Mouse (Mus musculus): ENCODE measurements around the gene Arhgap27. TPM values are rescaled to one million over a fixed set of nuclear protein-coding genes. Genes with fewer than 3 reads are reported as not detected.

Gene Arhgap27
- polyA plus RNA-seq, 1 experiment from 2014 or later = 18.2 TPM

GRCm38 (mm10) chr11:103399986-103400385 lies 36.5 kb upstream of the Arhgap27 start:
- Histone ChIP-seq H3K27ac (replicated peaks) (no peak overlapping the region), H3K27me3 (ENCODE audit: control insufficient read depth, insufficient read depth, low read length) (no peaks in the 10 kb centered on the region), H3K4me3 (ENCODE audit: low read depth, low read length) (no peak overlapping the region), H3K4me2 (replicated peaks; ENCODE audit: low read depth) (no peak overlapping the region), H3K36me3 (ENCODE audit: control insufficient read depth, insufficient read depth, low read length) (peaks cover 7% of the 10 kb centered on the region; the same call in 1 of the 2 replicates), H3K9me3 (ENCODE audit: control insufficient read depth, low read length) (no peaks in the 10 kb centered on the region), H3K9ac (ENCODE audit: low read length) (no peak overlapping the region), H3K4me1 (replicated peaks; ENCODE audit: control insufficient read depth, insufficient read depth) (no peaks in the 10 kb centered on the region)
- TF ChIP-seq CTCF (IDR thresholded peaks at IDR 0.05; ENCODE audit: low read depth) = no peak
- 79% methylated on average over 4 of the region's 4 CpGs for WGBS
- no peak for ATAC-seq (ENCODE audit: low FRiP score, low TSS enrichment)
- DNase-seq (ENCODE audit: low spot score) = no peak

DNA sequence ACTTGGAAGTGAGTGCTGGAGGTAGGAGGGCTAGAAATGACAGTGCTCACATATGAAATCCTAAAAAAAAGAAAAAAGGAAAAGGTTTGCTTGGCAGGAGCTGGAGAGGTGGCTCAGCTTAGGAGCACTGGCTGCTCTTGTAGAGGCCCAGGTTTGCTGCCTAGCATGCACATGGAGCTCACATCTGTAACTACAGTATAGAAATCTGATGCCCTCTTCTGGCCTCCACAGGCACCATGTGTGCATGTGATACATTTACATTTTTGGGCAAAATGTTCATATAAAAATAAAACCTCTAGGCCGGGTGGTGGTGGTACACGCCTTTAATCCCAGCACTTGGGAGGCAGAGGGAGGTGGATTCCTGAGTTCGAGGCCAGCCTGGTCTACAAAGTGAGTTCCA lies 35.6 kb upstream of the Arhgap27 start:
- TF ChIP-seq EP300 (optimal IDR thresholded peaks at IDR 0.05) (no peak), CTCF (IDR thresholded peaks at IDR 0.05; ENCODE audit: low read depth) (peak; percentile 65)
- Histone ChIP-seq H3K27me3 (ENCODE audit: control insufficient read depth, insufficient read depth, low read length) (no peaks in the 10 kb centered on the region), H3K9me3 (ENCODE audit: control insufficient read depth, low read length) (no peaks in the 10 kb centered on the region), H3K36me3 (ENCODE audit: control insufficient read depth, insufficient read depth, low read length) (peaks cover 13% of the 10 kb centered on the region; the same call in 1 of the 2 replicates), H3K4me2 (replicated peaks; ENCODE audit: low read depth) (no peak overlapping the region), H3K27ac (replicated peaks) (no peak overlapping the region), H3K4me1 (replicated peaks; ENCODE audit: control insufficient read depth, insufficient read depth) (no peaks in the 10 kb centered on the region), H3K4me3 (ENCODE audit: low read depth, low read length) (no peak overlapping the region), H3K9ac (ENCODE audit: low read length) (no peak overlapping the region)
- 79% methylated on average over 3 of the region's 3 CpGs for WGBS
- ATAC-seq (ENCODE audit: low FRiP score, low TSS enrichment) (no peak), DNase-seq (ENCODE audit: low spot score) (no peak)

DNA sequence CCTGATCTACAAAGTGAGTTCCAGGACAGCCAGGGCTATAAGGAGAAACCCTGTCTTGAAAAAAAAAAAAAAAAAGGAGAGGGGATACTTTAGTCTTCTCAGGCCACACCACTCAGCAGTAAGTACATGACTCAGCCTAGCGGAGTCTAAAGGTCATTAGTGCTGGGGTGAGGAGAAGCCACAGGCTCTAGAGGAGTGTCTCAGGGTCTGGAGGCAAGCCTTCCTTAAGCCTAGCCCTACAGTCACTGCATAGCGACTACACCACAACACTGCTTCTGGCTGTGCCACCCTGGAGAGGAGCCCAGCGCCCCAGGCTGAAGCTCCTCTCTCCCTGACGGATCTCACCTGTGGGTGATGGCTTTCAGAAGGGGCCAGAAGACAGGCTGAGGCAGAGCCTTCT lies 33.2 kb upstream of the Arhgap27 start:
- no peaks in the 10 kb centered on the region for H3K27me3 ChIP-seq (ENCODE audit: control insufficient read depth, insufficient read depth, low read length)
- DNase-seq (ENCODE audit: low spot score) (no peak), ATAC-seq (ENCODE audit: low FRiP score, low TSS enrichment) (peak; percentile 74)
- no peaks in the 10 kb centered on the region for H3K9me3 ChIP-seq (ENCODE audit: control insufficient read depth, low read length)
- H3K4me2 ChIP-seq (replicated peaks; ENCODE audit: low read depth) = no peak overlapping the region
- H3K36me3 ChIP-seq (ENCODE audit: control insufficient read depth, insufficient read depth, low read length) = peaks cover 13% of the 10 kb centered on the region; the same call in 1 of the 2 replicates
- H3K4me1 ChIP-seq (replicated peaks; ENCODE audit: control insufficient read depth, insufficient read depth) = no peaks in the 10 kb centered on the region
- TF ChIP-seq CTCF (IDR thresholded peaks at IDR 0.05; ENCODE audit: low read depth) (no peak), EP300 (optimal IDR thresholded peaks at IDR 0.05) (no peak)
- no peak overlapping the region for H3K4me3 ChIP-seq (ENCODE audit: low read depth, low read length)
- WGBS = 84% methylated on average over 4 of the region's 4 CpGs
- H3K9ac ChIP-seq (ENCODE audit: low read length) = no peak overlapping the region
- no peak overlapping the region for H3K27ac ChIP-seq (replicated peaks)

DNA sequence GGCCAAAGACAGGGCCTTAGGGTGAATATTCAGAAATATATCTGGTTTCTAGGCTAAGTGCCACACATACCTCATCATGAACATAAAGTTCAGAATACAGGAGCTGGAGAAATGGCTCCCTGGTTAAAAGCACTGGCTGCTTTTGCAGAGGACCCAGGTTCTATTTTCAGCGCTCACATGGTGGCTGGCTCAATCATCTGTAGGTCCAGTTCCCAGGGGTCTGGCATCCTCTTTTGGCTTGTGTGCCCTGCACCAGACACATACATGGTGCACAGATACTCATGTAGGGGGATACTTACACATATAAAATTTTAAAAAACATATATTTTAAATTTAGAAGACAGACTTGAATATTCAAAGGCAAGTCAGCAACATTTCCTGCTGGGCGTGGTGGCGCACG lies 32.7 kb upstream of the Arhgap27 start:
- H3K9ac ChIP-seq (ENCODE audit: low read length) = no peak overlapping the region
- DNase-seq (ENCODE audit: low spot score) (no peak), ATAC-seq (ENCODE audit: low FRiP score, low TSS enrichment) (no peak)
- H3K36me3 ChIP-seq (ENCODE audit: control insufficient read depth, insufficient read depth, low read length) = peaks cover 13% of the 10 kb centered on the region; the same call in 1 of the 2 replicates
- no peaks in the 10 kb centered on the region for H3K4me1 ChIP-seq (replicated peaks; ENCODE audit: control insufficient read depth, insufficient read depth)
- 89% methylated on average over 4 of the region's 4 CpGs for WGBS
- H3K4me3 ChIP-seq (ENCODE audit: low read depth, low read length) = no peak overlapping the region
- no peaks in the 10 kb centered on the region for H3K9me3 ChIP-seq (ENCODE audit: control insufficient read depth, low read length)
- no peaks in the 10 kb centered on the region for H3K27me3 ChIP-seq (ENCODE audit: control insufficient read depth, insufficient read depth, low read length)
- H3K27ac ChIP-seq (replicated peaks) = no peak overlapping the region
- TF ChIP-seq EP300 (optimal IDR thresholded peaks at IDR 0.05) = no peak
- no peak for TF ChIP-seq CTCF (IDR thresholded peaks at IDR 0.05; ENCODE audit: low read depth)
- H3K4me2 ChIP-seq (replicated peaks; ENCODE audit: low read depth) = no peak overlapping the region

GRCm38 (mm10) chr11:103394604-103395003 lies 31.1 kb upstream of the Arhgap27 start:
- Histone ChIP-seq H3K4me2 (replicated peaks; ENCODE audit: low read depth) (no peak overlapping the region), H3K36me3 (ENCODE audit: control insufficient read depth, insufficient read depth, low read length) (peaks cover 13% of the 10 kb centered on the region; the same call in 1 of the 2 replicates), H3K27ac (replicated peaks) (no peak overlapping the region), H3K27me3 (ENCODE audit: control insufficient read depth, insufficient read depth, low read length) (no peaks in the 10 kb centered on the region), H3K9me3 (ENCODE audit: control insufficient read depth, low read length) (no peaks in the 10 kb centered on the region), H3K4me3 (ENCODE audit: low read depth, low read length) (no peak overlapping the region), H3K4me1 (replicated peaks; ENCODE audit: control insufficient read depth, insufficient read depth) (no peaks in the 10 kb centered on the region), H3K9ac (ENCODE audit: low read length) (no peak overlapping the region)
- ATAC-seq (ENCODE audit: low FRiP score, low TSS enrichment) (no peak), DNase-seq (ENCODE audit: low spot score) (no peak)
- no peak for TF ChIP-seq CTCF (IDR thresholded peaks at IDR 0.05; ENCODE audit: low read depth)
- TF ChIP-seq EP300 (optimal IDR thresholded peaks at IDR 0.05) = no peak
- WGBS = 83% methylated on average over 7 of the region's 7 CpGs

GRCm38 (mm10) chr11:103394025-103394424 lies 30.5 kb upstream of the Arhgap27 start:
- Histone ChIP-seq H3K9ac (ENCODE audit: low read length) (no peak overlapping the region), H3K9me3 (ENCODE audit: control insufficient read depth, low read length) (no peaks in the 10 kb centered on the region), H3K27ac (replicated peaks) (no peak overlapping the region), H3K4me3 (ENCODE audit: low read depth, low read length) (no peak overlapping the region), H3K4me1 (replicated peaks; ENCODE audit: control insufficient read depth, insufficient read depth) (no peaks in the 10 kb centered on the region), H3K4me2 (replicated peaks; ENCODE audit: low read depth) (no peak overlapping the region), H3K27me3 (ENCODE audit: control insufficient read depth, insufficient read depth, low read length) (no peaks in the 10 kb centered on the region), H3K36me3 (ENCODE audit: control insufficient read depth, insufficient read depth, low read length) (peaks cover 13% of the 10 kb centered on the region; the same call in 1 of the 2 replicates)
- no peak for DNase-seq (ENCODE audit: low spot score)
- ATAC-seq (ENCODE audit: low FRiP score, low TSS enrichment) = no peak
- 80% methylated on average over 7 of the region's 7 CpGs for WGBS
- TF ChIP-seq EP300 (optimal IDR thresholded peaks at IDR 0.05) = no peak
- no peak for TF ChIP-seq CTCF (IDR thresholded peaks at IDR 0.05; ENCODE audit: low read depth)

Data from stomach, postnatal 0 days (tissue).